Mouse (Mus musculus) forebrain, embryonic 13.5 days (tissue): ENCODE data around the gene Magohb. TPM values are rescaled to one million over a fixed set of nuclear protein-coding genes. Genes with fewer than 3 reads are reported as not detected.
A peak's percentile ranks its signal among the peaks of the same experiment; 100 is the strongest.
"Not testable (repeated sequence)": the region's sequence is repeated elsewhere in the genome, so short reads cannot be mapped to it uniquely, and the experiment has no call there.

Source experiments
- ATAC-seq: fragments of 200-750 bp; cut with Nextera tagmentation; 2 replicates; pipeline ENCODE4 v1.8.0; 2017
- H3K27ac ChIP-seq: fragments of 300-500 bp; sonication (generic); 2 replicates; pipeline ENCODE4 v1.5.1; 2015; ENCODE audit warnings: inconsistent platforms, mild to moderate bottlenecking, moderate library complexity
- H3K27me3 ChIP-seq: fragments of 300-500 bp; sonication (generic); 2 replicates; pipeline ENCODE4 v1.6.1; 2015; ENCODE audit warnings: mild to moderate bottlenecking, inconsistent platforms
- H3K36me3 ChIP-seq: fragments of 300-500 bp; sonication (generic); 2 replicates; pipeline ENCODE4 v1.6.1; 2015; ENCODE audit warnings: mild to moderate bottlenecking, inconsistent platforms; ENCODE audit not compliant: poor library complexity, severe bottlenecking
- H3K4me1 ChIP-seq: fragments of 300-500 bp; sonication (generic); 2 replicates; pipeline ENCODE4 v1.6.1; 2015; ENCODE audit warnings: inconsistent platforms
- H3K4me2 ChIP-seq: fragments of 300-500 bp; sonication (generic); 2 replicates; pipeline ENCODE4 v1.6.1; 2015; ENCODE audit warnings: inconsistent platforms, mild to moderate bottlenecking, moderate library complexity
- H3K4me3 ChIP-seq: fragments of 300-500 bp; sonication (generic); 2 replicates; pipeline ENCODE4 v1.5.1; 2015; ENCODE audit warnings: mild to moderate bottlenecking, inconsistent platforms
- H3K9ac ChIP-seq: fragments of 300-500 bp; sonication (generic); 2 replicates; pipeline ENCODE4 v1.6.1; 2015; ENCODE audit warnings: mild to moderate bottlenecking, inconsistent platforms
- H3K9me3 ChIP-seq: fragments of 300-500 bp; sonication (generic); replicated peaks from 2 replicates; pipeline ENCODE4 v1.6.1; 2016; ENCODE audit warnings: inconsistent platforms
- WGBS: fragments of 180-500 bp; shearing (Covaris S2); methylation state at CpG from one replicate; pipeline ENCODE4 v1.1.7; 2015; 5-methylcytosine and 5-hydroxymethylcytosine counted together
- polyA plus RNA-seq: library from polyadenylated mRNA; unstranded; fragments of >200 nt; fragmentation: Nextera tagmentation; extraction: Ambion mirVana; gene quantifications from 2 replicates; pipeline ENCODE4 v1.2.1, GENCODE M21; 2015

Gene Magohb
- polyA plus RNA-seq, 1 experiment from 2014 or later: 64.1 TPM

DNA sequence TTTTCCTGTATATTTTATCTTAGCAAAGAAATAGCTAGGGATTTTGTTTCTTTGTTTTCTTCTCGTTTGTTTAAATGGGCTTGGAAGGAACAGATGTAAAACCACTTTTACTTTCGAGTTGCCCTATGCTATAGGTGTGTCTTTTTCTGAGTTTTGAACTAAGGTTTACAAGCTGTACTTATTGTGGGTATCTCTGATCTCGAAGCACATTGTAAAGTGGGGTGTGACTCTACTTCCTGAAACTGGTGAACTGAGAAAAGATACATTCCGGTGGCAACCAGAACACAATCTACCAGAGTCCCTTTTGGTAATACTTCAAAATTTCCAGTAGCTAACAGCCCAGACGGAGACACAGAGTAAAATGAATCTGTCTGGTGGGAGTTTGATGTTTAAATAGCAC, 872 bp upstream of the Magohb start:
- H3K27me3 ChIP-seq: no peaks in the 10 kb centered on the region
- 92% methylated on average over 5 of the region's 5 CpGs for WGBS
- H3K4me3 ChIP-seq: no peak overlapping the region
- no peak overlapping the region for H3K27ac ChIP-seq
- ATAC-seq: no peak
- no peak overlapping the region for H3K4me2 ChIP-seq
- peaks cover 10% of the 10 kb centered on the region for H3K4me1 ChIP-seq
- H3K36me3 ChIP-seq: no peaks in the 10 kb centered on the region
- no peaks in the 10 kb centered on the region for H3K9me3 ChIP-seq
- no peak overlapping the region for H3K9ac ChIP-seq

DNA sequence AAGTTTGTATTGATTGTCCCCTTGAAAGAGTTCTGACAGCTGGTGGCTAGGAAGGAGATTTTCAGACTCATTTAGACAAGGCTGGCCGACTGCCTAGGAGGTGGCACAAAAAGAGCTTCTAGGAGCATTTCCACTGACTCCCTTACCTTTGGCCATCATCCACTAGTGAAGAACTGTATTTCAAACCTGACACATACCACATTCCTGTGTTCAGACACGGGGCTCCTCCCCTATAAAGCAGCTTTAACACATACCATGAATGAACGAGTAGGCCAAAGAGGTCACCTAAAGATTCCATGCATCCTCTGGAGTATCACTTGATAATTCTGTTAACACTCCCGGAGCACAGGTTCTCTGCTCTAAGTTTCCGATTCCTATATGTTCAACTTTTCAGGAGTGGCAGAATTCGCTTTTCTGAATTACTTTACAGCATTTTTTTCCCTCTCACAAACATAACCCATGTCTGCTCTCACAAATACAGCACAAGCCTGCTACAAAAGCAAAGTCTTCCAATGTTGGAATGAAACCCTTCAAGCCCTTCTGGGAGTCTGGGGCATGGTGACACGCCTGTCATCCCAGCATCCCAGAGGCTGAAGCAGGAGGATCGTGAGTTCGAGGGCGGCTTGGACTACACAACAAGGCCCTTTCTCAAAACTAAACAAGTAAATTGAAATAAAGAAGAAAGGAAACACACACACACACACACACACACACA, 611 bp downstream of the Magohb start:
- Histone ChIP-seq H3K27me3 (no peaks in the 10 kb centered on the region), H3K27ac (no peak overlapping the region), H3K4me1 (peaks cover 10% of the 10 kb centered on the region), H3K4me2 (peak overlapping the region; percentile 64), H3K9me3 (no peaks in the 10 kb centered on the region), H3K36me3 (peaks cover 8% of the 10 kb centered on the region), H3K4me3 (peak overlapping the region; percentile 58), H3K9ac (peak overlapping the region; percentile 74)
- ATAC-seq: peak; percentile 19
- 27% methylated on average over 10 of the region's 10 CpGs for WGBS

DNA sequence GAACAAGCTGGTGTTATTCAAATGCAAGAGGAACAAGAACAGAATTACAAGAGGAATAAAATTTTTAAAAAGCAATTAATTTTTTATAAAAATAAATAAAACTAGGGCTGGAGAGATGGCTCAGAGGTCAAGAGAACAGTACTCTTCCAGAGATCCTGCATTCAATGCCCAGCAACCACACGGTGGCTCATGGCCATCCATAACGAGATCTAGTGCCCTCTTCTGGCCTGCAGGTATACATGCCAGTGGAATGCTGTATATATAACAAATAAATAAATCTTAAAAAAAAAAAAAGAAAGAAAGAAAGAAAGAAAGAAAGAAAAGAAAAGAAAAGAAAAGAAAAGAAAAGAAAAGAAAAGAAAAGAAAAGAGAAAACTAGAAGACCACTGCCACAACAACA, 2.6 kb downstream of the Magohb start:
- no peak for ATAC-seq
- Histone ChIP-seq H3K9ac (no peak overlapping the region), H3K27ac (no peak overlapping the region), H3K36me3 (peaks cover 8% of the 10 kb centered on the region), H3K4me2 (no peak overlapping the region), H3K4me3 (no peak overlapping the region), H3K27me3 (no peaks in the 10 kb centered on the region), H3K4me1 (peaks cover 10% of the 10 kb centered on the region), H3K9me3 (no peaks in the 10 kb centered on the region)
- WGBS: 15% methylated on average over 2 of the region's 2 CpGs

DNA sequence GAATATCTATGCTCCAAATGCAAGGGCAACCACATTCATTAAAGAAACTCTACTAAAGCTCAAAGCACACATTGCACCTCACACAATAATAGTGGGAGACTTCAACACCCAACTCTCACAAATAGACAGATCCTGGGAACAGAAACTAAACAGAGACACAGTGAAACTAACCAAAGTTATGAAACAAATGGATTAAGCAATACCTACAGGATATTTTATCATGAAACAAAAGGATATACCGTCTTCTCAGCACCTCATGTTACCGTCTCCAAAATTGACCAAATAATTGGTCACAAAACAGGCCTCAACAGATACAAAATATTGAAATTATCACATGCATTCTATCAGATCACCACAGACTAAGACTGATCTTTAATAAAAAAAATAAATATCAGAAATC, 14.9 kb downstream of the Magohb start:
- H3K9me3 ChIP-seq, H3K4me2 ChIP-seq, ATAC-seq, H3K27ac ChIP-seq, H3K27me3 ChIP-seq, H3K9ac ChIP-seq, H3K4me1 ChIP-seq, H3K4me3 ChIP-seq: not testable (repeated sequence)
- peaks cover 23% of the 10 kb centered on the region for H3K36me3 ChIP-seq
- WGBS: 95% methylated on average over 2 of the region's 2 CpGs

DNA sequence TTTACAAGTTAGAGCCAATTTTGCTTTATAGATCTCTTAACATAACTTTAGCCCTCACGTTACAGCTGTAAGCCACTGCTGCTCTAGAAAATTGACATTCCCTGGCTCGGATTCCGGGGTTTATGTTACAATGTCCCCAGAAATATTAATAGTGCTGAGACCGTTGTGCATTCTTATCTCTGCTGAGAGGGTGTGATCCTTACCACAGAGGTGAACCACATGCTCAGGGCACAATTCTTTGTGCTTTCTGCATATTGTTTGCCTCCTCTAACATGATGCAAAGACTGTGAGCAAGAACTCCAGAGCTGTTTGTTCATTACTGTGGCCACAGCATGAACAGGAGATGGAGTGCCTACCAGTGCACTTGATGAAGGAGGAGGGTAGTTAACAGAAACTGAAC, 16.4 kb downstream of the Magohb start:
- no peak overlapping the region for H3K9ac ChIP-seq
- ATAC-seq: no peak
- peaks cover 8% of the 10 kb centered on the region; the same call in 1 of the 2 replicates for H3K36me3 ChIP-seq
- no peaks in the 10 kb centered on the region for H3K27me3 ChIP-seq
- no peaks in the 10 kb centered on the region for H3K4me1 ChIP-seq
- no peaks in the 10 kb centered on the region for H3K9me3 ChIP-seq
- H3K4me2 ChIP-seq: no peak overlapping the region
- H3K4me3 ChIP-seq: no peak overlapping the region
- 91% methylated on average over 4 of the region's 4 CpGs for WGBS
- H3K27ac ChIP-seq: no peak overlapping the region

DNA sequence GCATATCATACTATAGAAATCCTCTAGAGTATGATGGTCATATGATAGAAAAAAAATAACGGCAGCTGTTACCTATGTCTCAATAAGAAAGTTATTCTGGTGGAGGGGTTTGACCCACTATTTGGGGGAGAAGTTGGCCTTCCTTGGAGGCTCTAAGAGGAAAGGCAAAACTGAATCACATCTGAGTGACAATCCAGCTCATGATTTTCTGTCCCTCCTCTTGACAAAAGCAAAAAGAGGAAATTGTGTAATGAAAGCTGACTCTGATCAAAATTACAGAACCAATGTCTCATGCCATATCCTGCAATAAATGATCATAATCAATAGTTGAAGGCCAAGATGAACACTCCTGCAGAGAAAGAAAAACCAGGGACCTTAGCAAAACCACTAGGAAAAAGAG, 20.7 kb downstream of the Magohb start:
- WGBS: 89% methylated on average over 1 of the region's 1 CpGs
- Histone ChIP-seq H3K27me3 (no peaks in the 10 kb centered on the region), H3K4me3 (no peak overlapping the region), H3K9ac (no peak overlapping the region), H3K9me3 (no peaks in the 10 kb centered on the region), H3K4me2 (no peak overlapping the region), H3K36me3 (peaks cover under 1% of the 10 kb centered on the region; the same call in 1 of the 2 replicates), H3K4me1 (no peaks in the 10 kb centered on the region), H3K27ac (no peak overlapping the region)
- ATAC-seq: no peak

DNA sequence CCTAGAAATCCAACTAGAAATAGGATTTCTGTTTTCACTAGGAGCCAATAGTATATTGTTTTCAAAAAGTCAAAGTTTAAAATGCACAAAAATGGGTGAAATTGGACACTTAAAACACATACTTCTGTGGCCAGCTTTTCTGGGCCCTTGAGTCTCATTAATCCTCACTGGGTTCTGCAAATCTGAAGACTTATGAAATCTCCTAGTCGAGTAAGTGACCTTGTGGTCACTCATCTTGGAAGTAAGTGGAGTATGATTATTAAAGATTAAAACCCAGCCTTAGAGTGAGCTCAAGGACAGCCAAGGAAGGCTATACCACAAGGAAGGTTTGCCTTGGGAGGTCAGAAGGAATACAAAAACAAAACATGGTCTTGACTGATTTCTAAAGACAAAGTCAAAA, 22.7 kb downstream of the Magohb start:
- Histone ChIP-seq H3K9me3 (no peaks in the 10 kb centered on the region), H3K27ac (no peak overlapping the region), H3K4me1 (no peaks in the 10 kb centered on the region), H3K36me3 (no peaks in the 10 kb centered on the region), H3K4me2 (no peak overlapping the region), H3K9ac (no peak overlapping the region), H3K27me3 (no peaks in the 10 kb centered on the region), H3K4me3 (no peak overlapping the region)
- WGBS: 80% methylated on average over 1 of the region's 1 CpGs
- no peak for ATAC-seq

DNA sequence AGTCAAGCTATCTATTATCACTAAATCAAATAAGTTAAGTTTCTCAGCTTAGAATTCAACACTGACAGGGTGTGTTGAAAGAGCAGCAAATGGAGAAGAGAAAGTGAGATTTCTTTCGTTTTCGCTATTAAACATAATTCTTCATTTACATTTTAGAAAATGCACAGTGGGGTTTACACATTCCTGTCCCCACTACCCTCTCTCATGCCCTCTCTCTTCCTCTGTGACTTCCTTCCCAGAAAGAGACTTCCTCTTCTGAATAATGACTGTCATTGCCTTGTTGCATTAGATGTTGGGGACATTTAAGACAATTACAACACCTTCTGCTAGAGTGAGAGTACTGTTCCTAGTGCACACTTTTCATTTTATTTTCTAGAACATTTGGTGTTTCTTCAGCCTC, 23.4 kb downstream of the Magohb start:
- no peak overlapping the region for H3K4me3 ChIP-seq
- no peak overlapping the region for H3K9ac ChIP-seq
- no peaks in the 10 kb centered on the region for H3K27me3 ChIP-seq
- WGBS: 99% methylated on average over 2 of the region's 2 CpGs
- no peak overlapping the region for H3K4me2 ChIP-seq
- no peaks in the 10 kb centered on the region for H3K9me3 ChIP-seq
- no peaks in the 10 kb centered on the region for H3K4me1 ChIP-seq
- no peaks in the 10 kb centered on the region for H3K36me3 ChIP-seq
- H3K27ac ChIP-seq: no peak overlapping the region
- ATAC-seq: no peak

DNA sequence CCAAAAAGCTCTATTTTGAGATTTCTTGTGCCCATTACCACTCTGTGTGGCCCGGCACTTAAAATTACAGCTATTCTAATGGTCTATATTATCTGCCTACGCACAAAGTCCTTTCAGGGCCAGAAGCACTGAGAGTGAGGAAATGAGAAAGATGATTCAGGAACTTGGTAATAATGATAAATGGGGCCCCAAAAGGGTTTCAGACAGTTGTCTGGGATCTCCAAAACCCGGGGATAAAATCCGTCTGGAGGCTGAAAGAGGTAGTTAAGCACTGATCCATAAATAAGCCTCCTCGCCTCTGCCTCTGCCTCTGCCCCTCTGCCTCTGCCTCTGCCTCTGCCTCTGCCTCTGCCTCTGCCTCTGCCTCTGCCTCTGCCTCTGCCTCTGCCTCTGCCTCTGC, 28.9 kb downstream of the Magohb start:
- 93% methylated on average over 5 of the region's 5 CpGs for WGBS
- Histone ChIP-seq H3K4me3 (no peak overlapping the region), H3K36me3 (no peaks in the 10 kb centered on the region), H3K9ac (no peak overlapping the region), H3K27me3 (no peaks in the 10 kb centered on the region), H3K27ac (no peak overlapping the region), H3K9me3 (peaks cover 4% of the 10 kb centered on the region; the same call in 1 of the 2 replicates), H3K4me2 (no peak overlapping the region), H3K4me1 (no peaks in the 10 kb centered on the region)
- ATAC-seq: no peak

DNA sequence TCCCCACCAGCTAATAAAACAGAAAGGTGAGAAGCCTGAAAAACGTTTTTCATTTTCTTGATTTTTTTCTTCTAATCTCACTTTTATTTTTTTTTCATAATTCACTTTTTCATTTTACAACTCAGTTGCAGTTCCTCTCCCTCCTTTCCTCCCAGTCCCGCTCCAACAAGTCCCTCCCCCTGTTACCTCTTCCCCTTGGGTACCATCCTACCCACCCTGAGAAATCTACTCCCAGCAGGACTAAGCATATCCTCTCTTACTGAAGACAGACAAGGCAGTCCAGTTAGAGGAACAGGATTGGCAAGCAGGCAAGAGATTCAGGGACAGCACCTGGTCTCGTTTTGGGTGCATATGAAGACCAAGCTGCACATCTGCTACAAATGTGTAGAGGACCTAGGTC, 30.3 kb downstream of the Magohb start:
- no peaks in the 10 kb centered on the region for H3K4me1 ChIP-seq
- H3K27ac ChIP-seq: no peak overlapping the region
- ATAC-seq: no peak
- no peak overlapping the region for H3K9ac ChIP-seq
- H3K4me2 ChIP-seq: no peak overlapping the region
- no peaks in the 10 kb centered on the region for H3K27me3 ChIP-seq
- H3K4me3 ChIP-seq: no peak overlapping the region
- 68% methylated on average over 3 of the region's 3 CpGs for WGBS
- H3K9me3 ChIP-seq: peaks cover 4% of the 10 kb centered on the region; the same call in 1 of the 2 replicates
- H3K36me3 ChIP-seq: no peaks in the 10 kb centered on the region

DNA sequence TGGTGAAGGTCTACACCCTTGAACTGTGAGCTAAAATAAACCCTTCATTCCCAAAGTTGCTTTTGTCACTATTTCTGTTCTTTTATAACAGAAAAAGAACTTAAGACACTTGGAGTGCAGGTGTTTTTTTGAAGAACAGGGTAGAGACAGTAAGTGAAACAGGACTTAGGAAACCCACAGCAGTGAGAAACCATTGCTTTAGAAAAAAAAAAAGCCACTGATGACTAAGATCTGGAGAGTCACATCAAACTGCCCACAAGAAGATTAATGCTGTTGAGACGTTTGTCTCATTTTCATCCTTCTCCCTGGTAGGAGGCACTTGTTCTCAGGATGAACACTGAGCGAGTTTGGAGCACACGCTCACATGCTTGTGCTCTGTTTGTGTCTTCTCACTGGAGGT, 31.0 kb downstream of the Magohb start:
- no peak overlapping the region for H3K9ac ChIP-seq
- H3K27ac ChIP-seq: no peak overlapping the region
- WGBS: 85% methylated on average over 3 of the region's 3 CpGs
- H3K4me1 ChIP-seq: no peaks in the 10 kb centered on the region
- H3K27me3 ChIP-seq: no peaks in the 10 kb centered on the region
- H3K9me3 ChIP-seq: peaks cover 4% of the 10 kb centered on the region; the same call in 1 of the 2 replicates
- no peak overlapping the region for H3K4me3 ChIP-seq
- ATAC-seq: no peak
- H3K4me2 ChIP-seq: no peak overlapping the region
- no peaks in the 10 kb centered on the region for H3K36me3 ChIP-seq

DNA sequence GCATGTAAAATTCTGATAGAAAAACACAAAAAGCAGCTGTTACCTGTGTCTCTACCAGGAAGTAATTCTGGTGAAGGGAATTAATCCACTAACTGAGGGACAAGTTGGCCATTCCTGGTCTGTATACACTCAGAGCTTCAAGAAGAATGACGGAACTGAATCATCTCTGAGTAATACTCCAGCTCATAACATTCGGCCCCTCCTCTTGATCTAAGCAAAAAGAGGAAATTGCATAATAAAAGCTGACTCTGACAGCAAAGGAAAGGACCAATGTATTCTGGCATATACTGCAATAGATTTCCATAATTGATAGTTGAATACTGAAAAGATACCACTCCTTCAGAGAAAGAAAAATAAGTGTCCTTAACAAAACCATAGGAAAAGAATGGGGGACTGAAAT, 45.8 kb downstream of the Magohb start, which contains the start of gene Klra2:
TSS of gene Klra2 (minus strand) at position 157 of the 400 bp plus-strand sequence.
- Histone ChIP-seq H3K27me3 (no peaks in the 10 kb centered on the region), H3K9ac (no peak within 1 kb of the TSS), H3K4me3 (no peak within 1 kb of the TSS), H3K4me1 (no peaks in the 10 kb centered on the region), H3K4me2 (no peak within 1 kb of the TSS), H3K27ac (no peak within 1 kb of the TSS), H3K9me3 (peaks cover 8% of the 10 kb centered on the region; the same call in 1 of the 2 replicates), H3K36me3 (no peaks in the 10 kb centered on the region)
- 87% methylated on average over 2 of the region's 2 CpGs for WGBS
- no peak for ATAC-seq

DNA sequence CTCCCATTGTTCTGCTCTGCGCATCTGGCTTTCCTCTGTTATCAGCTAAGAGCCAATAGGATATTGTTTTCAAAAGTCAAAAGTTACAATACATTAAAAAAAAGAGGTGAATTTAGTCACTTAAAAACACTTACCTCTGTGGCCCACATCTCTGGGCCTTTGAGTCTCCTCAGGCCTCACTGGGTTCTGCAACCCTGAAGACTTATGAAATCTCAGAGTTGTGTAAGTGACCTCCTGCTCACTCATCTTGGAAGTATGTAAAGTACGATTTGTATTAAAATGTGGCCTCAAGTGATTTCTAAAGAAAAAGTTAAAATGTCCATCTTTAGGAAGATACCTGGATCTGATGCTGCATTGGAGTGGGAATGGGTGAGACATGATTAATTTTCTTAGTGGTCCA, 48.0 kb downstream of the Magohb start:
- WGBS: 79% methylated on average over 2 of the region's 2 CpGs
- H3K4me1 ChIP-seq: no peaks in the 10 kb centered on the region
- no peak overlapping the region for H3K9ac ChIP-seq
- no peak overlapping the region for H3K4me2 ChIP-seq
- H3K4me3 ChIP-seq: no peak overlapping the region
- peaks cover 8% of the 10 kb centered on the region; the same call in 1 of the 2 replicates for H3K9me3 ChIP-seq
- H3K27me3 ChIP-seq: no peaks in the 10 kb centered on the region
- H3K27ac ChIP-seq: no peak overlapping the region
- ATAC-seq: no peak
- H3K36me3 ChIP-seq: no peaks in the 10 kb centered on the region
